Mouse (Mus musculus): Measurements from ENCODE around the gene Pikfyve.

- no peak for TF ChIP-seq CTCF (IDR thresholded peaks at IDR 0.05; ENCODE audit: low read depth)
- TF ChIP-seq EP300 (IDR thresholded peaks at IDR 0.05; ENCODE audit: low read depth), result no peak
Measured at GRCm38 (mm10) chr1:65198425-65198824, 11.9 kb downstream of the Pikfyve start.
